Mouse (Mus musculus): ENCODE data around the gene Zbed3. TPM values are rescaled to one million over a fixed set of nuclear protein-coding genes. Genes with fewer than 3 reads are reported as not detected.
"Not testable (repeated sequence)": the region's sequence is repeated elsewhere in the genome, so short reads cannot be mapped to it uniquely, and the experiment has no call there.

Gene Zbed3
- polyA plus RNA-seq, 1 experiment = 39.4 TPM

DNA sequence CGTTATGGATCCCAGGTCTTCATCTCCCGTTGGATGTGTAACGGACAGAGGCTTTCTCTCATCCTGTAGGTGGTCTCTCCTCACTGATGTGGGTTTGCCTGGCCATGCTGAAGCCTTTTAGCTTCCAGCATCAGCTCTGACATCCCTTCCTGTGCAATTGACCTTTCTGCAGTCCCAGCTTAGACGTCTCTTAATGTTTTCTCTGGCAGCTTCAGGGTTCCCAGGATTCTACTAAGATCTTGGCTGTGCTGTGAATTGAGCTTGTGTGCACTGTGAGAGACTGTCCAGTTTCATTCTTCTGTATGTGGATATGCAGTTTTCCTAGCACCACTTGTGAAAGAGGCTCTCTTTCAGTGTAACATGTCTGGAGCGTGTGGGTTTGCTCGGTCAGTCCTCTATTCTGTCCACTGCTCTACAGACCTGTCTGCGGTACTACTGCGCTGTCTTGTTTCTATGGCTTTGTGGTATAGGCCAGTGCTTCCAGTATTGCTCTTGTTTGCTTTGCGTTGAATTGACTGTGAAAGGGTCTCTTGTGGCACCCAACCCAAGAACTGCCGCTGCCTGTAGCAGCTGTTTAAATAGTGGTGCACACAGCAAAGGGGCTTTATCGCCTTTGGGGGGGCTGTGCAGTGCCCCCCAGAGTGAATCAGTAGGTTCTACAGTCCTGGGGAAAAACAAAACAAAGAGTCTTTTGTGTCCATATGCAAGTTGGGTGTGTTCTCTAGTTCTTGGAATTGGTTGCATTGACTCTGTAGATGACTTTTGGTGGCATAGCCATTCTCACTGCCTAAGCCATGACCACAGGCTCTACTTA lies 8.9 kb downstream of the Zbed3 start:
- DNase-seq (ENCODE audit: low read depth) = no peak

DNA sequence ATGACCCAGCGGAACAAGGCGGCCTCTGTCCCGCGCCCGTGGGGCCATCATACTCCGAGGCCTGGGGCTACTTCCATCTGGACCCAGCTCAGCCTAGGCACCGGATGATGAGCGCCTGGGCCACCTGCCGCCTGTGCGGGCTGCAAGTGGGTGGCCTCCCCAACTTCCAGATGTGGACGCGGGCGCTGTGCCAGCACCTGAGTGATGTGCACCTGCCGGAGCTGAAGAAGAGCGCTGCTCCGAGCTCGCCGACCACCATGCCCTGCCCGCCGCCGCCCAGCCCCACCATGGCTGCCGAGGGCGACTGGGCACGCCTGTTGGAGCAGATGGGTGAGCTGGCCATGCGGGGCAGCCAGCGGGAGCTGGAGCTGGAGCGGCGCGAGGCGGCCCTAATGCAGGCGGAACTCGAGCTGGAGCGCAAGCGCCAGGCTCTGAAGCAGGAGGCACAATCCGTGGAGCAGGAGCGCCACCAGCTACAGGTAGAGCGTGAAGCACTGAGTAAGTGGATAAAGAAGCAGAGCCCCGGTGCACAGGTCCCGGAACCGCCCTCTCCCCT lies 12.8 kb downstream of the Zbed3 start:
- DNase-seq (ENCODE audit: low read depth) = no peak

DNA sequence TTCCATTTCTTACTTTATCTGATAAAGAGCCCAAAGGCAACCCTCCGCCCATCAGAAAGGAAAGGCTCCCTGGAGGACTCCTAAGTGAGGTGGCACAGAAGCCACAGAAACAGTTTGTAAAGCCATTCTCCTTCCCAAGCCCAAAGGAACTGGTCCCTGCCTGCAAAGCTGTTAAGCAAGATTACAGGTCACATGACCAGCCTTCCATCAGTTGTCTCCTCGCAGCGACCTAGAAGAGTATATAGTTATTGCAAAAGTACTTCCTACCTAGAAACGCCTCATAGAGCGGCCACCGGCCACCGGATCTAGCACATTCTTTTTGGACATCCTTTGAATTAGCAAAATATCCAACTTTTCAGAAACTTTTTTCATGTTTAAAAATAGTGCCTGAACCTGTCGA lies 20.1 kb downstream of the Zbed3 start:
- DNase-seq (ENCODE audit: low read depth) = no peak

DNA sequence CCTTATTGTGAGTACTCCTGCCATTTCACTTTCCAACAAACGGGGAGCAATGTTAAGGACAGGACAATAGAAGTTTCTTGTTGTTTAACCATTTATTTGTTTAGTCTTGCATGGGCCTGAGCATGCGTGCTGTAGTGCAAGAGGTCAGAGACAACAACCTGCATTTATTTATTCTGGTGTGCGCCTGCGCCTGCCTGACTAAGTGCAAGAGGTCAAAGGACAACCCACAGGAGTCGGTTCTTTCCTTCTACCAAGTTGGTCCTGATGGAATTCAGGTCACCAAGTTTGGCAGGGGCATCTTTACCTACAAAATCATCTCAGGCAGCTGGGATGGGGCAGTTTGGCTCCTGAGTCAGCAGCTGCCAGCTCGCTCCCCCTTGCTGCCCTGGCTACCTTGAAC lies 22.5 kb downstream of the Zbed3 start:
- DNase-seq (ENCODE audit: low read depth) = no peak

DNA sequence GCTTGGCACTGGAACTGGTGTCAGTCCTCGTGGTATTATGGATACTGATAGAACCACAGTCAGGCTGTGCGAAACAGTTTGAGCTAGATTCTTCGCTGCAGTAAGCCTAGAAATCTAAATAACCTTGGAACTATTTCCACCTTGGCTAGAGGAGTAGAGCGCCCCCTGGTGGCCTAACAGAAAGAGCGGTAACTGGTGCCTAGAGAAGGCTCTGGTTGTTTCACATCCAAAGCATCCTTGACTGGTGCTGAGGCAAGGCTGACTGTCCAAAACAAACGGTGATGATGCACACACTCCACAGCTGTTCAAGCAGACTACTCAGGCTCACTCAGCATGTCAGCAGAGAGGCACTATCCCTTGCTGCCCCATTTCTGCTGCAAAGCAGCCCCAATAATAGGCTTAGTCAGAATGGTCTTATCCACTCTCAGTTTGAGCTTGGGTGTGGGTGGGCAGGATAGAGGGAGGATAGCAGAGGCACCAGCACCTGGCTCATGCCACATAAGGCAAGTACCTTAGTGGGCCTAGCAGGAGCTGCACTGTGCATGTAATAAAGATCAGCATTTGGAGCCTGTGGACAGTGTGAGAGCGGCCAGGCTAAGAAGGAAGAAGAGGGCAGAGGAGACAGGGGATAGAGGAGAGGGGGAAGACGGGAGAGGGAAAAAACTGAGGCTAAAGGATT lies 23.7 kb downstream of the Zbed3 start:
- no peak for DNase-seq (ENCODE audit: low read depth)

DNA sequence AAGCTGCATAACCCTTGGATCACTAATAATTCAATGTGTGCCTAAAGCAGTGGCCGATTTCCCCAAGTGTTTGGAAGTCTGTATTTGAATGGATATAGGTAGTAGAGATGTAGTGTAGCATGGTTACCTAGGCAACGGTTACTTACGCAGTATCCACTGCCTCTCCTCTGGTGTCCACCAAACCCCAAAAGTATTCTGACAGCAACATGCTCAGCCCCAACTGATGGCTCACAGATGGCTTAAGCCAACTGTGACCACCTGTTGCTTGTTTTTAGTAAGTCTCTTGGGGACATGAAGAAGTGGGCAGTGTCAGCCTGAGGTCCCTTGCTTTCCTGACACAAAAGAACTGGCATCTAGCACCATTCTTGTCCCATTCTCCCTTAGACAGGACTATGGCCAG lies 25.1 kb downstream of the Zbed3 start:
- DNase-seq (ENCODE audit: low read depth) = no peak

DNA sequence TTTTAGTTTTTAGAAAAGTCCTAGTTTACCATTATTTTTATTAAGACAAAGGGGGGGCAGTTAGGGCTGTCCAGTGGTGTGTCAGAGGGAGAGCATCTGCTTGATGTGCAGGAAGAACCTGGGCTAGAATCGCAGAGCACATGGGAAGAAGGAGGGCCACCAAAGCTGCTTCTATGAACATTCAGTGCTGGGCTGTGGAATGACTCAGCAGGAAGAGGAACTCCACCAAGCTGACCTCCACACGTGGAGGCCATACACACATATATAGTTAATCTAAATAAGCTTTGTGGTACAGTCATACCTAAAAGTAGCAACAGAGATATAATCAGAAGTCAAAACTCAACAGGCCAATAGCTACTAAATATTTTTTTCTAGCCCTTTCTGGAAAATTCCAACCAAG lies 34.8 kb downstream of the Zbed3 start:
- no peak for DNase-seq (ENCODE audit: low read depth)

DNA sequence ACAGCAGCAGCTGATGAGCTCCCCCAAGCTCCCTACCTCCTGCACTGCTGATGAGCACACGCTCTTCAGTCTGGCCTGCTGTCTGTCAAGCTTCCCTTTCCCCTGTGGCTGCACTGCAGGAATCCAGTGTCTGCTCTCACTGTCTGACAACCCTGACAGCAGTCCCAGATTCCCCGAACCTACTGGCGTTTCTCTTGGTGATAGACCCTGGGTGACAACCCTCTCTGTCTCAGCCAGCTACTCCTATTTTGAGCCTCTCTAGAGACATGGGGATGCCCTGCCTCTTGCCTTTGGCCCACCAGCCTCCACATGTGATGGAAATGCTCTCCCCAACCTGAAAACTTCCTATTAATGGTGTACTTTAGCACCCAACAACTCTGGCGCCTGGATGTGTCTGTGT lies 40.0 kb downstream of the Zbed3 start:
- DNase-seq (ENCODE audit: low read depth) = no peak

DNA sequence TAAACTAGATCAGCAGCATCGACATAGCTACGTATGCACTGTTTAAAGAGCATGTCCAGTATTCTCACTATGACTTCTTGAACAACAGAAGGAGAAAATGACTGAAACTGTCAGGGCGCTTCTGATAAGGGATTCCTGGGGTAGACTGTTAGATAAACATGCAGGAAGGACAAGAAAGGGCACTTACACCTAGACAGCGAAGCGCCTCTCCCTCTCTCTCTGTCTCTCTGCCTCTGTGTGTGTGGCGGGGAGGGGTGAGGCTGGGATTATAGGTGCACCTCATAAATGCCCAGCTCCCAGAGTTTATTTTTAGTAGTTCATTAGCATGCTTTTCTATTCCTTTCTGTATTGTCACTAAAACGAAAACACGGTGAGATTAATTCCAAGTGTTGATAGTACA lies 42.9 kb downstream of the Zbed3 start:
- no peak for DNase-seq (ENCODE audit: low read depth)

DNA sequence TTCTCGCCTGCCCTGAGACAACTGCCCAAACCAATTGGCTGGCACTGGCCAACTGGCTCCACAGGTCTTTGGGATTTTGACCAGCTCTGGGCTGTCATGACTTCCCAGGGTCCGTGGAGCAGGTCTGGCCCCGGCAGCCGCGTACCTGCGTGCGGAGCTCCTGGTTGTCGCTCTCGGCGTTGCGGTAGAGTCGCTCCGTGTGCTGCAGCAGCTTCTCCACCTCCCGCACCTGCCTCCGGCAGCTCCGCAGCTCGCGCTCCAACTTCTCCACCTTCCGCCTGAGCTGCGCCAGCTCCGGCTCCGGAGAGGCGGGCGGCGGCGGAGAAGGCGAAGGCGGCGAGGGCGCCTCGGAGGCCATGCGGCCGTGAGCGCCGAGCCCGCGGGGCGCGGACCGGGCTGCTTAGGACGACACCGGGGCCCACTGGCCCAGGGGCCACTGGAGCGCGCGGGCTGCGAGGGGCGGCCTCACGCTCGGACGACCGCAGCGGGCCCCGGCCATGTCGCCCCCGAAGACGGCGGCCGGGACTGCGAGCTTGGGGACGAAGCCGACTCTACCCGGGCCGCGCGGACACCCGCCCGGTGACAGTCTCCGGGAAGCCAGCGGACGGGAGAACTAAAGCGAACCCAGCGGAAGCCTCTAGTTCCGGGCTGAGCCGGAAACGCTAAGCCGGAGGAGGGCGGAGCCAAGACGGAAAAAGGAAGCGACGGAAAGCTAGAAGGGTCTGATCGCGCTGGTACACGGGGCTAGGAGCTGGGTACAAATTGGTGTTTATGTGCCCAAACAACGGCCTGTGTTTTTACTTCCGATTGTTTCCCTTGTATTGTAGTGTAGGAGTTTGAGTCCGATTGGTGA lies 51.5 kb downstream of the Zbed3 start, which contains the start of gene Aggf1:
TSS of gene Aggf1 (minus strand) at position 652 of the 853 bp plus-strand sequence.
- peak; percentile 52 for DNase-seq (ENCODE audit: low read depth)

DNA sequence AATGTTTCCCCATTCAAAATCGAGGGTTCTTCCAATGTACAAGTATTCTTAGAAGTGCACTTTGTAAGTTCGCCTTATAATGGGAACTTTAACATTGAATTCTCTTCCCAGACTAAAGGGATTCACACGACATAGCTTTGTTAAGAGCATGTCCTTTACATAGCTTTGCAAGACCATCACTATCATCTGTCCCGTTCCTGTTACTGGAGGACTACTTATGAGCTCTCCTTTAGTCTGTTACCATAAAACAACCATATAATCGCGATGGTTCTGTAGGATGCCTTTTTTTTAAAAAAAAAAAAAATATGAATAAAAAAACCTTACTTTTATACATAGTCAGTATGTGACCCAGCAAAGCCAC lies 52.1 kb downstream of the Zbed3 start:
- no peak for DNase-seq (ENCODE audit: low read depth)

DNA sequence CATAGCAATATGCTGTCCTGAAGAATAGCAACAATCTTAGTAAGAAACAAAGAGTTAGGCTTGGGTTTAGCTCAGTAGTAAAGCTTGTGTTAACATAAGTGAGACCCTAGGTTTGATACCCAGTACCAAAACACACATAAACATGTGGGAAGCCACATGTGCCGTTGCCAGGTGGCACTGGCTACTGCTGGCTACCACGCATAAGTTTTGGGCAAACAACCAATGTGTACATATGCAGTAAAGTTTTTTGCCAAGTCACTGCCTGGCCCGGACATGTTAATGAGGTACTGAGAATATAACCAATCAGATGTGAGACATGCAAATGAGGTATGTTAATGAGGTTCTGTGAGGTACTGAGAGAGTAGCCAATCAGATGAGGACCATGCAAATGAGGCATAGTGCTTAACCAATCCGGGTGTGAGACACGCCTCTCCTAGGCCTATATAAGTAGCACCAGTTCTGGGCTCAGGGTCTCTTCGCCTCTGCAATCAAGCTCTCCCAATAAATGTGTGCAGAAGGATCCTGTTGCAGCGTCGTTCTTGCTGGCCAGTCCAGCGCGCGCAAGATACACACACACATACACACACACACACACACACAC lies 53.4 kb downstream of the Zbed3 start:
- DNase-seq (ENCODE audit: low read depth) = not testable (repeated sequence)

DNA sequence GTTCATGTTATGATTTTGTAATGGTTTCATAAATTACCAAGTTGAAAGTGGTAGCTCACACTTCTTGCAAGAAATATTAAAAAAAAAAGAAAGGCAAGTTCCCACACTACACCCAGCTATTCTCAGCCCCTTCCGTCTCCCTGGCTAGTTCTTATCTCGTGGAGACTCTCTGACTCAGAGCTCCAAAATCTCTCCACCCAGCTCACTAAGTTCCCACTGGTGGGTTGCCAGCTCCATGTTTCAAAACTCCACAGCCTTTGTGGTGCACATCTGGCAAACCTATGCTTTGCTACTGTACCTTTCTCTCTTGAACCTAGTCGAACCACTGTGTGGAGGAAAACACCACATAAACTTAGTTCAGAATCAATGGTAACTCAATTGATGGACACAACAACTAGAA lies 55.3 kb downstream of the Zbed3 start:
- no peak for DNase-seq (ENCODE audit: low read depth)

DNA sequence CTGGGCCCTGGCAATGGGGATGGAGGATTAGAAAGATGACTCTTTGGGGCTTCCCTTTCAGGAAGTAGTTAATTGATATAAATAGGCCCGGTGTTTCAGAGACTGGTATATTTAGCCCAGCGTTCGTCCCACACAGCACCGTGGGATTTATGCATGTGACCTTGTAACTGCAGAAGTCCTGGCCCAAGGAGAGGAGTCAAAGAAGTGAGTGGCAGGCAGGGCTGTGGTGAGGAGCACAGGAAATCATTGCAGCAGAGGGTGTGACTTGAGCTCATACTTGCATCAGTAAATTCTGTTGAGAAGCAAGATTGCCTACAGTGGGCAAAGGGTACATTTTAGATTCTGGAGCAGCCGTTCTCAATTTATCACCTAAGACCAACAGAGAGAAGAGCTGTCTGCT lies 59.0 kb downstream of the Zbed3 start:
- DNase-seq (ENCODE audit: low read depth) = no peak

Other genes starting within 250 kb of the Zbed3 start
- gene Pde8b, start 73.3 kb upstream of the Zbed3 start, polyA plus RNA-seq (2012; rRNA removed) = 12.3 and 15.8 TPM in 2 replicates
- 15.1 and 16.3 TPM in 2 replicates for gene Aggf1, start 51.7 kb downstream of the Zbed3 start, polyA plus RNA-seq (2012; rRNA removed)
- 0.29 and 0.49 TPM in 2 replicates for gene Crhbp, start 121.3 kb downstream of the Zbed3 start, polyA plus RNA-seq (2012; rRNA removed)
- 6.4 and 8.1 TPM in 2 replicates for gene S100z, start 155.1 kb downstream of the Zbed3 start, polyA plus RNA-seq (2012; rRNA removed)
- gene F2rl1, start 201.6 kb downstream of the Zbed3 start, polyA plus RNA-seq (2012; rRNA removed) = 21.3 and 23.1 TPM in 2 replicates